Mouse (Mus musculus) layer of hippocampus, postnatal 25 days (tissue): ENCODE measurements around the gene Camta2. TPM values are rescaled to one million over a fixed set of nuclear protein-coding genes. Genes with fewer than 3 reads are reported as not detected.

Source experiments
- DNase-seq, 2 experiments: peaks; one replicate each; pipeline ENCODE4 v3.0.0; 2022; ENCODE audit warnings: mixed read lengths in 2 of 2, low spot score in 1 of 2; ENCODE audit errors: extremely low spot score in 1 of 2
- total RNA-seq, 2 experiments: library from RNA; stranded (reverse); gene quantifications; 2 replicates each; pipeline ENCODE4 v1.2.3; 2021

Gene Camta2
- 100 to 1,000 TPM; 326 to 389 TPM for total RNA-seq

- DNase-seq: peak; percentile 81 to 90
Measured at GRCm38 (mm10) chr11:70687601-70688199, at the start of gene Camta2. Gene Camta2, minus strand, starts transcription at chr11:70688105.

GRCm38 (mm10) chr11:70733256-70733655 is 45.4 kb upstream of the Camta2 start:
- no peak for DNase-seq

GRCm38 (mm10) chr11:70731178-70731577 is 43.3 kb upstream of the Camta2 start:
- DNase-seq: no peak

- no peak for DNase-seq
Measured at GRCm38 (mm10) chr11:70730427-70731038, 42.6 kb upstream of the Camta2 start.

- no peak for DNase-seq
Measured at GRCm38 (mm10) chr11:70727385-70727784, 39.5 kb upstream of the Camta2 start.

GRCm38 (mm10) chr11:70726585-70726984 is 38.7 kb upstream of the Camta2 start:
- DNase-seq: no peak

GRCm38 (mm10) chr11:70724706-70725105 is 36.8 kb upstream of the Camta2 start:
- DNase-seq: no peak

GRCm38 (mm10) chr11:70721072-70721471 is 33.2 kb upstream of the Camta2 start:
- DNase-seq: no peak

GRCm38 (mm10) chr11:70720567-70720966 is 32.7 kb upstream of the Camta2 start:
- no peak for DNase-seq

- DNase-seq: no peak
Measured at GRCm38 (mm10) chr11:70718481-70718880, 30.6 kb upstream of the Camta2 start.

- no peak for DNase-seq
Measured at GRCm38 (mm10) chr11:70715832-70716231, 27.9 kb upstream of the Camta2 start.

- DNase-seq: no peak
Measured at GRCm38 (mm10) chr11:70713222-70713621, 25.3 kb upstream of the Camta2 start.

- no peak for DNase-seq
Measured at GRCm38 (mm10) chr11:70711026-70711425, 23.1 kb upstream of the Camta2 start.

- DNase-seq: no peak
Measured at GRCm38 (mm10) chr11:70706127-70706526, 18.2 kb upstream of the Camta2 start.

- DNase-seq: no peak
Measured at GRCm38 (mm10) chr11:70702781-70703180, 14.9 kb upstream of the Camta2 start.

GRCm38 (mm10) chr11:70701984-70702733 is 14.3 kb upstream of the Camta2 start:
- no peak for DNase-seq

- DNase-seq: no peak
Measured at GRCm38 (mm10) chr11:70701221-70701955, 13.5 kb upstream of the Camta2 start.

- DNase-seq: peak; percentile 45 to 60
Measured at GRCm38 (mm10) chr11:70700613-70701012, 12.7 kb upstream of the Camta2 start.

GRCm38 (mm10) chr11:70699722-70700556 is 12.0 kb upstream of the Camta2 start, which contains the start of the genes Inca1 and Kif1c:
Gene Inca1, minus strand, starts transcription at chr11:70700155.
Gene Kif1c, plus strand, starts transcription at chr11:70700548.
- DNase-seq: peak; percentile 90 to 93

- no peak for DNase-seq
Measured at GRCm38 (mm10) chr11:70699051-70699450, 11.1 kb upstream of the Camta2 start.
